Mouse (Mus musculus) left cerebral cortex, adult 2 months (tissue): Measurements from ENCODE around the gene Psma3. TPM values are rescaled to one million over a fixed set of nuclear protein-coding genes. Genes with fewer than 3 reads are reported as not detected.

ENCODE experiments used
- DNase-seq, 2 experiments: peaks; one replicate each; pipeline ENCODE4 v3.0.0; 2021 to 2022; ENCODE audit warnings: low spot score in 2 of 2, mixed read lengths in 1 of 2; ENCODE audit errors: extremely low spot score in 1 of 2
- H3K27ac ChIP-seq: fragments of 200-600 bp; 2 replicates; pipeline ENCODE4 v1.8.1; 2022
- H3K4me3 ChIP-seq: fragments of 200-600 bp; 2 replicates; pipeline ENCODE4 v1.8.1; 2022
- CTCF ChIP-seq: fragments of 200-600 bp; IDR thresholded peaks from 2 replicates; pipeline ENCODE4 v1.8.1; 2022; ENCODE audit warnings: antibody characterized with exemption, mild to moderate bottlenecking, moderate library complexity
- intact Hi-C: fragments of 180-260 bp; cut with DNase I; formaldehyde crosslinking; loops from one replicate; pipeline ENCODE4 v1.15.1; 2025
- total RNA-seq, 2 experiments: library from RNA; stranded (reverse); gene quantifications; 2 replicates each; pipeline ENCODE4 v1.2.3; 2021

Gene Psma3
- total RNA-seq, 2 experiments from 2014 or later: 170 to 185 TPM

- TF ChIP-seq CTCF: no peak
Observed at GRCm38 (mm10) chr12:71003760-71004426, 29.5 kb downstream of the Psma3 start.

GRCm38 (mm10) chr12:71006141-71006540 lies 31.7 kb downstream of the Psma3 start:
- Histone ChIP-seq H3K4me3 (no peak overlapping the region), H3K27ac (no peak overlapping the region)
- DNase-seq: no peak
- TF ChIP-seq CTCF: no peak
- intact Hi-C loops: no loop called here

More at GRCm38 (mm10) chr12:71003760-71004426, 29.5 kb downstream of the Psma3 start:
- no peak for DNase-seq
- no peak overlapping the region for H3K27ac ChIP-seq
- intact Hi-C loops: no loop called here
- no peak overlapping the region for H3K4me3 ChIP-seq

DNA sequence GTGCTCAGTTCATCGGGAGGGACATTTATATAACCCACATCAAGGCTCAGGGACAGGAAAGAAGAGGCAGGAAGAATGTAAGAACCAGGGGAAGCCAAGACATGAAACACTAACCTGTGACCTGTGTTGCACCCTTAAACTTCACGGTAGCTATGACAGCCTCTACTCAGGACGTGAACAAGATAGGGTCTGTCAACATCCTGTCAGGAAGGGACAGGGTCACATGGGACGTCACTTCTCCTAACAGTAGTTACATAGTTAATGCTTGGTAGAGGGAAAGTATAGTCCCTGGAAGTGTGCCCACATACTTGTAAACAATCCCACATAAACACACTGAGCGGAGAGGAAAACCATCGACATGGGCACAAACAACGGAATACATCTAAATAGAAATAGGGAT lies 32.5 kb downstream of the Psma3 start:
- no peak for DNase-seq
- intact Hi-C loops: no loop called here
- no peak overlapping the region for H3K4me3 ChIP-seq
- H3K27ac ChIP-seq: no peak overlapping the region
- TF ChIP-seq CTCF: no peak

GRCm38 (mm10) chr12:71009769-71010168 lies 35.3 kb downstream of the Psma3 start:
- DNase-seq: no peak
- no peak overlapping the region for H3K4me3 ChIP-seq
- intact Hi-C loops: no loop called here

DNA sequence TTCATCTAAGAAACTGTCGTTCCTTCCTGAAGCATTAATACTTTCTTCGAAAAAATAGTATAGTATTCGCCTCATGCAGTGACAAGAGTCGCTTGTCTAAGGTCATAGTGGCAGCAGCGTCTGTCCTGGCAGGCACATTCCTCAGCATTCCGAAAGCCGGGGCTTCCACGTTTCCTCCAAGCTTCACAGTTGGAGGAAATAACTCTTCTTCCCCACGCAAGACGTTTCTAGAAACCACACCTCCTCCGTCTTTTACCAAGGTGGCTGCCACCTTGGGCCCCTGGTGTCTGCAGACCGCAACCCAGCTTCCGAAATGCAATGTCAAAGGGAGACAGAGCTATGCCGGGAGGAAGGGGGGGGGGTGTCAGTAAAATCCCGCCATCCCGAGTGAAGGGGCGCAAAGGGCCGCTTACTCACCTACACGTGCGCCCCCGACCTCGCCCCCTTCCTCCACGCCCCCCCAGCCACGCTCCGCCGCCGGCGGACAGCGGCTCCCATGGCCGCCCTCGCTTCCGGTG lies 40.5 kb downstream of the Psma3 start:
- intact Hi-C loops: loop anchor here (2.0 kb wide), 2 partner anchors 32 to 40 kb away; partner anchors contain the start of gene Psma3
- peak overlapping the region; percentile 94 for H3K27ac ChIP-seq
- DNase-seq: no peak
- TF ChIP-seq CTCF: no peak
- H3K4me3 ChIP-seq: peak overlapping the region; percentile 94

More at GRCm38 (mm10) chr12:71009769-71010168, 35.3 kb downstream of the Psma3 start:
- H3K27ac ChIP-seq: no peak overlapping the region
- TF ChIP-seq CTCF: no peak

DNA sequence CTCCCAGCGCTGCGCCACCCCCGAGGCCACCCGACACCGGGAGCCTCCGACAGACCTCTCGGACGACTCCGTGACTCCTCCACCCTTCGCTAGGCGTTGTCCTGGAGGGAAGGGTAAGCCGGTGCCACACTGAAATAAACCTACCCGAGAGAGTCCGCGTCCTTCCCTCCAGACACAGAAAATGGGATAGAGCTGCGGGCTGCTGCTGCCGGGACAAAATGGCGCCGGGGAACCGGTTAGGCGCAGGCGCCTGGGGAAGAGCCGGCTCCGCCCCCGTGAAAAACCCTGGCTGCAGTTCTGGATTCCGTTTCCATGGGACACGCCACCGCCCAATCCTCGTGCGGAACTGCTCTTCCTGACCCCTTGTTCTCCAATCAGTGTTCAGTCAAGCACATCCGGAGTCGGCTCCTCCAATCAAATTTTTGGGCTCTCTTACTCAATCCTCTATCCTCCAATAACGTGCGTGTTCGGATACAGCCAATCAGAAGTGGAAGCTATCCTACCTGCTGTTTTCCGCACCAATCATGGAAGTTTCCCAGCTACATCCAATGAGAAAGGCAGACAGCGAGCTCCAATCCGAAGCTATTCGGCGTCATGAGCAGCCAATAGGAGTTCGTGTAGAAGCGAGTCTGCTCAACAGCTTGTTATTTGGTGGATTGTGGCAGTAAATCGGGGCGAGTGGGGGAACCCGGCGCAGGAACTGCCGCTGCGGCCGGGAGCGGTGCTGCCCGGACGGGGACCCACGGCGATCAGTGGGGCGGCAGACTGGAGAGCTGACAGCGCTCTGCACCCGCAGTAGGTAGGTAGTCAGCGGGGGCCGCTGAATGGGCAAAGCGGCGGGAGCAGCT lies 41.2 kb downstream of the Psma3 start, which contains the start of gene Arid4a:
Gene Arid4a (plus strand): TSS at position 628 of the 848 bp plus-strand sequence.
- Histone ChIP-seq H3K4me3 (peak within 1 kb of the TSS; percentile 94), H3K27ac (peak within 1 kb of the TSS; percentile 94)
- intact Hi-C loops: loop anchor here (2.0 kb wide), 2 partner anchors 31 to 41 kb away; partner anchors contain the start of gene Psma3
- DNase-seq: peak; percentile 95 to 97
- TF ChIP-seq CTCF: no peak

DNA sequence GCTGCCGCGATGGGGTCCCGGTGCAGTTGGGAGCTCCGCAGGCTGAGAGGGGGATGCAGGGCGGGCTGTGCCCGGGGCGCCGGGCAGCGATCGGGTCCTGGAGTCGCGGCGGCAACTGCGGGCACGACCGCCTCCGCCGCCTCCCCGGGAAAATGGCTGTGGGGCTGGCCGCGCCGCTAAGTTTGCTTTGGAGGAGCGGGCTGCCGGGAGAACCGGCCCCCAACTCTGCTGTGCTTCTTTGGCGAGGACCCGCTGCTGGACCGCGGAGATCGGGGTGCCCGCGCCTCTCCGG lies 41.7 kb downstream of the Psma3 start:
- peak overlapping the region; percentile 91 for H3K27ac ChIP-seq
- no peak for TF ChIP-seq CTCF
- intact Hi-C loops: no loop called here
- peak; percentile 21 to 26 for DNase-seq
- peak overlapping the region; percentile 63 for H3K4me3 ChIP-seq

GRCm38 (mm10) chr12:71016503-71017241 lies 42.3 kb downstream of the Psma3 start:
- TF ChIP-seq CTCF: no peak
- intact Hi-C loops: no loop called here
- peak overlapping the region; percentile 91 for H3K27ac ChIP-seq

DNA sequence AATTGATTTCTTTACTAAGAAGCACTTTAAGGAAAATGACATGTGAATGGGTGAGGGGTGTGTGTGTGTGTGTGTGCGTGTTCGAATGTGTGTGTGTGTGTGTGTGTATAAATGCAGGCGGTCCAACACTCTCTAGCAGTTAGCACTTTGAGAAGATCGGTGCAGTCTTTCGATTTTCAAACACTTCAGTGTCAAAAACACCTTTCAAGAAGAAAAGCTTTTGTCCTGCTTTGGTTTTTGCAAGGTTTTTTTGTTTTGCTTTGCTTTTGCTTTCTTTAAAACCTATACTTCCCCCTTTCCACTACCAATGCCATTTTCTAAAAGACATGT lies 42.8 kb downstream of the Psma3 start:
- H3K27ac ChIP-seq: no peak overlapping the region
- intact Hi-C loops: no loop called here
- TF ChIP-seq CTCF: no peak

More at GRCm38 (mm10) chr12:71016503-71017241, 42.3 kb downstream of the Psma3 start:
- H3K4me3 ChIP-seq: peak overlapping the region; percentile 63
- peak in 1 of 2 experiments; percentile 33 for DNase-seq

DNA sequence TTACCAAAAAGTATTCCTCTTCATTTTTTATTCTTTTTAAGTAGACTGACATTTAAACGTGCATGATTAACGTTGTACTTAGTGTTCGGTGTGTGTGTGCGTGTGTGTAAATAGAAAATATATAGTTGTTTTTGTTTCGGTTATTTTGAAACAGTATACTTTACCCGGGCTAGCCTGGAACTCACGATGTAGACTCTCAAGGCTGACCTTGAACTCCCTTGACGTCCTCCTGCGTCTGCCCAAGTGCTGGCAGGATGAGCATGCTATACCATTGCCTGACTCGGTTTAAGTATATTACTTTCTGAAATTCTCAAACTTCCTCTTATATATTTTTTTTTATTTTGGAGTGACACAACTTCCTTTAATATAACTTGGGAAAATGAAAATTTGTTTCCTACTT lies 43.4 kb downstream of the Psma3 start:
- DNase-seq: no peak
- TF ChIP-seq CTCF: no peak
- no peak overlapping the region for H3K27ac ChIP-seq
- intact Hi-C loops: no loop called here
- H3K4me3 ChIP-seq: no peak overlapping the region

More for the DNA sequence above, 42.8 kb downstream of the Psma3 start:
- DNase-seq: no peak
- H3K4me3 ChIP-seq: peak overlapping the region; percentile 63

GRCm38 (mm10) chr12:71019211-71019610 lies 44.8 kb downstream of the Psma3 start:
- TF ChIP-seq CTCF: no peak
- intact Hi-C loops: no loop called here
- H3K27ac ChIP-seq: no peak overlapping the region
- no peak for DNase-seq
- no peak overlapping the region for H3K4me3 ChIP-seq
